Mouse (Mus musculus) neural tube, embryonic 13.5 days (tissue): ENCODE measurements around the gene Sort1. TPM values are rescaled to one million over a fixed set of nuclear protein-coding genes. Genes with fewer than 3 reads are reported as not detected.

ENCODE experiments used
- ATAC-seq: fragments of 200-750 bp; cut with Nextera tagmentation; 2 replicates; pipeline ENCODE4 v1.8.0; 2017; ENCODE audit warnings: low read depth, mild to moderate bottlenecking, moderate TSS enrichment, moderate library complexity
- H3K27ac ChIP-seq: fragments of 300-500 bp; sonication (generic); replicated peaks from 2 replicates; pipeline ENCODE4 v1.5.1; 2015; ENCODE audit warnings: moderate library complexity, mild to moderate bottlenecking, inconsistent platforms
- H3K27me3 ChIP-seq: fragments of 300-500 bp; sonication (generic); 2 replicates; pipeline ENCODE4 v1.6.1; 2015; ENCODE audit warnings: mild to moderate bottlenecking, inconsistent platforms
- H3K36me3 ChIP-seq: fragments of 300-500 bp; sonication (generic); 2 replicates; pipeline ENCODE4 v1.6.1; 2015; ENCODE audit warnings: mild to moderate bottlenecking, inconsistent platforms
- H3K4me1 ChIP-seq: fragments of 300-500 bp; sonication (generic); replicated peaks from 2 replicates; pipeline ENCODE4 v1.6.1; 2015; ENCODE audit warnings: inconsistent platforms
- H3K4me2 ChIP-seq: fragments of 300-500 bp; sonication (generic); 2 replicates; pipeline ENCODE4 v1.6.1; 2015; ENCODE audit warnings: inconsistent platforms, mild to moderate bottlenecking, moderate library complexity
- H3K4me3 ChIP-seq: fragments of 300-500 bp; sonication (generic); 2 replicates; pipeline ENCODE4 v1.5.1; 2015; ENCODE audit warnings: mild to moderate bottlenecking, inconsistent platforms
- H3K9ac ChIP-seq: fragments of 300-500 bp; sonication (generic); 2 replicates; pipeline ENCODE4 v1.6.1; 2015; ENCODE audit warnings: moderate library complexity, mild to moderate bottlenecking, inconsistent platforms
- H3K9me3 ChIP-seq: fragments of 300-500 bp; sonication (generic); 2 replicates; pipeline ENCODE4 v1.6.1; 2016; ENCODE audit warnings: inconsistent platforms
- WGBS: fragments of 180-500 bp; shearing (Covaris S2); methylation state at CpG from one replicate; pipeline ENCODE4 v1.1.7; 2015; 5-methylcytosine and 5-hydroxymethylcytosine counted together
- polyA plus RNA-seq: library from polyadenylated mRNA; unstranded; fragments of >200 nt; fragmentation: Nextera tagmentation; extraction: Ambion mirVana; gene quantifications from 2 replicates; pipeline ENCODE4 v1.2.1, GENCODE M21; 2015

Gene Sort1
- polyA plus RNA-seq, 1 experiment from 2014 or later: 19.4 TPM

GRCm38 (mm10) chr3:108297603-108298553 lies 14.0 kb downstream of the Sort1 start:
- Histone ChIP-seq H3K4me1 (peaks cover 55% of the 10 kb centered on the region), H3K27me3 (no peaks in the 10 kb centered on the region), H3K36me3 (no peaks in the 10 kb centered on the region), H3K27ac (no peak overlapping the region), H3K9ac (no peak overlapping the region), H3K9me3 (no peaks in the 10 kb centered on the region), H3K4me3 (no peak overlapping the region), H3K4me2 (no peak overlapping the region)
- 68% methylated on average over 7 of the region's 7 CpGs for WGBS
- ATAC-seq: no peak

- 85% methylated on average over 6 of the region's 6 CpGs for WGBS
- Histone ChIP-seq H3K4me3 (no peak overlapping the region), H3K27me3 (no peaks in the 10 kb centered on the region), H3K4me1 (peaks cover 44% of the 10 kb centered on the region), H3K36me3 (0 out of 2 replicates have a peak, but pooled peaks cover 6% of the 10 kb centered on the region), H3K9ac (no peak overlapping the region), H3K4me2 (no peak overlapping the region), H3K27ac (no peak overlapping the region), H3K9me3 (no peaks in the 10 kb centered on the region)
- ATAC-seq: no peak
Observed at GRCm38 (mm10) chr3:108300455-108301030, 16.7 kb downstream of the Sort1 start.

- no peak overlapping the region for H3K27ac ChIP-seq
- 94% methylated on average over 8 of the region's 8 CpGs for WGBS
- H3K27me3 ChIP-seq: no peaks in the 10 kb centered on the region
- H3K4me3 ChIP-seq: no peak overlapping the region
- no peak overlapping the region for H3K4me2 ChIP-seq
- H3K9ac ChIP-seq: no peak overlapping the region
- no peaks in the 10 kb centered on the region for H3K9me3 ChIP-seq
- peaks cover 40% of the 10 kb centered on the region for H3K4me1 ChIP-seq
- peaks cover 6% of the 10 kb centered on the region; the same call in 1 of the 2 replicates for H3K36me3 ChIP-seq
- no peak for ATAC-seq
Observed at GRCm38 (mm10) chr3:108303683-108304082, 19.8 kb downstream of the Sort1 start.

GRCm38 (mm10) chr3:108304747-108305146 lies 20.9 kb downstream of the Sort1 start:
- peaks cover 33% of the 10 kb centered on the region for H3K4me1 ChIP-seq
- H3K4me3 ChIP-seq: no peak overlapping the region
- no peaks in the 10 kb centered on the region for H3K9me3 ChIP-seq
- no peak overlapping the region for H3K27ac ChIP-seq
- H3K27me3 ChIP-seq: no peaks in the 10 kb centered on the region
- WGBS: 87% methylated on average over 4 of the region's 4 CpGs
- peaks cover 12% of the 10 kb centered on the region; the same call in 1 of the 2 replicates for H3K36me3 ChIP-seq
- H3K9ac ChIP-seq: no peak overlapping the region
- no peak for ATAC-seq
- H3K4me2 ChIP-seq: no peak overlapping the region

- no peak overlapping the region for H3K4me3 ChIP-seq
- no peak overlapping the region for H3K27ac ChIP-seq
- H3K4me1 ChIP-seq: peaks cover 37% of the 10 kb centered on the region
- H3K27me3 ChIP-seq: no peaks in the 10 kb centered on the region
- H3K9ac ChIP-seq: no peak overlapping the region
- 76% methylated on average over 3 of the region's 3 CpGs for WGBS
- no peak overlapping the region for H3K4me2 ChIP-seq
- ATAC-seq: no peak
- no peaks in the 10 kb centered on the region for H3K9me3 ChIP-seq
- peaks cover 25% of the 10 kb centered on the region for H3K36me3 ChIP-seq
Observed at GRCm38 (mm10) chr3:108306387-108306786, 22.5 kb downstream of the Sort1 start.

GRCm38 (mm10) chr3:108307485-108307884 lies 23.6 kb downstream of the Sort1 start:
- H3K4me3 ChIP-seq: no peak overlapping the region
- H3K27ac ChIP-seq: peak overlapping the region; percentile 42; the same call in 1 of the 2 replicates
- no peak overlapping the region for H3K9ac ChIP-seq
- 58% methylated on average over 6 of the region's 6 CpGs for WGBS
- ATAC-seq: no peak
- H3K36me3 ChIP-seq: peaks cover 34% of the 10 kb centered on the region
- H3K27me3 ChIP-seq: no peaks in the 10 kb centered on the region
- H3K4me1 ChIP-seq: peaks cover 37% of the 10 kb centered on the region
- no peaks in the 10 kb centered on the region for H3K9me3 ChIP-seq
- no peak overlapping the region for H3K4me2 ChIP-seq

- Histone ChIP-seq H3K27me3 (no peaks in the 10 kb centered on the region), H3K4me3 (no peak overlapping the region), H3K4me1 (peaks cover 35% of the 10 kb centered on the region), H3K9ac (no peak overlapping the region), H3K4me2 (no peak overlapping the region), H3K27ac (no peak overlapping the region), H3K9me3 (no peaks in the 10 kb centered on the region), H3K36me3 (peaks cover 34% of the 10 kb centered on the region)
- no peak for ATAC-seq
Observed at GRCm38 (mm10) chr3:108310921-108311341, 27.0 kb downstream of the Sort1 start.

GRCm38 (mm10) chr3:108311688-108312087 lies 27.8 kb downstream of the Sort1 start:
- no peaks in the 10 kb centered on the region for H3K27me3 ChIP-seq
- peaks cover 34% of the 10 kb centered on the region for H3K36me3 ChIP-seq
- H3K4me2 ChIP-seq: no peak overlapping the region
- no peak for ATAC-seq
- WGBS: 85% methylated on average over 4 of the region's 4 CpGs
- no peak overlapping the region for H3K27ac ChIP-seq
- H3K9ac ChIP-seq: no peak overlapping the region
- no peaks in the 10 kb centered on the region for H3K9me3 ChIP-seq
- H3K4me3 ChIP-seq: no peak overlapping the region
- peaks cover 27% of the 10 kb centered on the region for H3K4me1 ChIP-seq

GRCm38 (mm10) chr3:108312414-108312813 lies 28.5 kb downstream of the Sort1 start:
- peaks cover 34% of the 10 kb centered on the region for H3K36me3 ChIP-seq
- ATAC-seq: no peak

GRCm38 (mm10) chr3:108313138-108313537 lies 29.3 kb downstream of the Sort1 start:
- H3K27me3 ChIP-seq: no peaks in the 10 kb centered on the region
- ATAC-seq: no peak
- no peak overlapping the region for H3K9ac ChIP-seq
- H3K4me3 ChIP-seq: no peak overlapping the region
- WGBS: 89% methylated on average over 4 of the region's 4 CpGs
- no peak overlapping the region for H3K27ac ChIP-seq
- H3K4me2 ChIP-seq: no peak overlapping the region
- peaks cover 15% of the 10 kb centered on the region for H3K4me1 ChIP-seq
- no peaks in the 10 kb centered on the region for H3K9me3 ChIP-seq
- peaks cover 34% of the 10 kb centered on the region for H3K36me3 ChIP-seq

More at GRCm38 (mm10) chr3:108312414-108312813, 28.5 kb downstream of the Sort1 start:
- Histone ChIP-seq H3K9ac (no peak overlapping the region), H3K4me3 (no peak overlapping the region), H3K4me2 (no peak overlapping the region), H3K4me1 (peaks cover 22% of the 10 kb centered on the region), H3K27ac (no peak overlapping the region), H3K9me3 (no peaks in the 10 kb centered on the region), H3K27me3 (no peaks in the 10 kb centered on the region)

- Histone ChIP-seq H3K4me1 (peaks cover 11% of the 10 kb centered on the region; the same call in 1 of the 2 replicates), H3K4me2 (no peak overlapping the region), H3K4me3 (no peak overlapping the region), H3K9me3 (no peaks in the 10 kb centered on the region), H3K9ac (no peak overlapping the region), H3K36me3 (peaks cover 28% of the 10 kb centered on the region), H3K27ac (no peak overlapping the region), H3K27me3 (no peaks in the 10 kb centered on the region)
- ATAC-seq: no peak
- WGBS: 39% methylated on average over 8 of the region's 8 CpGs
Observed at GRCm38 (mm10) chr3:108314038-108314675, 30.3 kb downstream of the Sort1 start.

- Histone ChIP-seq H3K27ac (no peak overlapping the region), H3K4me2 (no peak overlapping the region), H3K4me3 (no peak overlapping the region), H3K36me3 (peaks cover 11% of the 10 kb centered on the region), H3K27me3 (no peaks in the 10 kb centered on the region), H3K9ac (no peak overlapping the region), H3K9me3 (no peaks in the 10 kb centered on the region), H3K4me1 (peaks cover 10% of the 10 kb centered on the region; the same call in 1 of the 2 replicates)
- no peak for ATAC-seq
- WGBS: 76% methylated on average over 2 of the region's 2 CpGs
Observed at GRCm38 (mm10) chr3:108318517-108318916, 34.6 kb downstream of the Sort1 start.
